Mouse (Mus musculus) intestine, postnatal 0 days (tissue): ENCODE measurements around the gene Rps19. TPM values are rescaled to one million over a fixed set of nuclear protein-coding genes. Genes with fewer than 3 reads are reported as not detected.
A peak's percentile ranks its signal among the peaks of the same experiment; 100 is the strongest.
"Not testable (repeated sequence)": the region's sequence is repeated elsewhere in the genome, so short reads cannot be mapped to it uniquely, and the experiment has no call there.

ENCODE experiments used
- ATAC-seq: fragments of 200-750 bp; cut with Nextera tagmentation; 2 replicates; pipeline ENCODE4 v1.8.0; 2017; ENCODE audit warnings: mild to moderate bottlenecking, moderate TSS enrichment, moderate library complexity
- H3K27ac ChIP-seq: fragments of 300-500 bp; sonication (generic); 2 replicates; pipeline ENCODE4 v1.5.1; 2014; ENCODE audit warnings: mild to moderate bottlenecking, low read depth, low read length, moderate library complexity
- H3K27me3 ChIP-seq: fragments of 300-500 bp; sonication (generic); replicated peaks from 2 replicates; pipeline ENCODE4 v1.6.1; 2014; ENCODE audit warnings: low read length, mixed read lengths; ENCODE audit not compliant: control insufficient read depth, insufficient read depth
- H3K36me3 ChIP-seq: fragments of 300-500 bp; sonication (generic); 2 replicates; pipeline ENCODE4 v1.6.1; 2014; ENCODE audit warnings: mild to moderate bottlenecking, moderate library complexity; ENCODE audit not compliant: control insufficient read depth, insufficient read depth
- H3K4me1 ChIP-seq: fragments of 300-500 bp; sonication (generic); replicated peaks from 2 replicates; pipeline ENCODE4 v1.6.1; 2014; ENCODE audit warnings: antibody characterized with exemption, low read length, mixed read lengths; ENCODE audit not compliant: control insufficient read depth, insufficient read depth
- H3K4me2 ChIP-seq: fragments of 300-500 bp; sonication (generic); replicated peaks from 2 replicates; pipeline ENCODE4 v1.6.1; 2014; ENCODE audit warnings: low read depth, mild to moderate bottlenecking, moderate library complexity
- H3K4me3 ChIP-seq: fragments of 300-500 bp; sonication (generic); 2 replicates; pipeline ENCODE4 v1.5.1; 2014; ENCODE audit warnings: low read depth, low read length
- H3K9ac ChIP-seq: fragments of 300-500 bp; sonication (generic); 2 replicates; pipeline ENCODE4 v1.6.1; 2014; ENCODE audit warnings: mild to moderate bottlenecking, low read depth, low read length
- H3K9me3 ChIP-seq: fragments of 300-500 bp; sonication (generic); 2 replicates; pipeline ENCODE4 v1.6.1; 2016; ENCODE audit warnings: mixed run types; ENCODE audit not compliant: control insufficient read depth
- CTCF ChIP-seq: sonication (generic); IDR thresholded peaks from 2 replicates; pipeline ENCODE4 v1.5.1; 2016; ENCODE audit warnings: low read depth, mild to moderate bottlenecking, control low read depth, antibody characterized with exemption, moderate library complexity
- WGBS: fragments of 180-500 bp; shearing (Covaris S2); extraction: QIAGEN DNeasy Blood & Tissue Kit; methylation state at CpG from one replicate; pipeline ENCODE4 v1.1.7; 2014; 5-methylcytosine and 5-hydroxymethylcytosine counted together
- polyA plus RNA-seq: library from polyadenylated mRNA; unstranded; fragments of >200 nt; fragmentation: Nextera tagmentation; extraction: Ambion mirVana; gene quantifications from 2 replicates; pipeline ENCODE4 v1.2.1, GENCODE M21; 2015

The Rps19 gene
- 1,134 and 1,200 TPM in 2 replicates for polyA plus RNA-seq

- peak within 1 kb of the TSS; percentile 78 for H3K4me2 ChIP-seq
- WGBS: under 1% methylated on average over 57 of the region's 57 CpGs
- peak; percentile 78 for TF ChIP-seq CTCF
- 0 out of 2 replicates have a peak, but pooled peaks cover 6% of the 10 kb centered on the region for H3K4me1 ChIP-seq
- H3K9me3 ChIP-seq: no peaks in the 10 kb centered on the region
- peak; percentile 98 for ATAC-seq
- H3K27ac ChIP-seq: peak within 1 kb of the TSS; percentile 87
- H3K4me3 ChIP-seq: peak within 1 kb of the TSS; percentile 98
- peak within 1 kb of the TSS; percentile 100 for H3K9ac ChIP-seq
- H3K36me3 ChIP-seq: peaks cover 34% of the 10 kb centered on the region
- H3K27me3 ChIP-seq: no peaks in the 10 kb centered on the region
Measured at GRCm38 (mm10) chr7:24883896-24884692, at the start of gene Rps19. Rps19 (plus strand) TSS chr7:24884371.

DNA sequence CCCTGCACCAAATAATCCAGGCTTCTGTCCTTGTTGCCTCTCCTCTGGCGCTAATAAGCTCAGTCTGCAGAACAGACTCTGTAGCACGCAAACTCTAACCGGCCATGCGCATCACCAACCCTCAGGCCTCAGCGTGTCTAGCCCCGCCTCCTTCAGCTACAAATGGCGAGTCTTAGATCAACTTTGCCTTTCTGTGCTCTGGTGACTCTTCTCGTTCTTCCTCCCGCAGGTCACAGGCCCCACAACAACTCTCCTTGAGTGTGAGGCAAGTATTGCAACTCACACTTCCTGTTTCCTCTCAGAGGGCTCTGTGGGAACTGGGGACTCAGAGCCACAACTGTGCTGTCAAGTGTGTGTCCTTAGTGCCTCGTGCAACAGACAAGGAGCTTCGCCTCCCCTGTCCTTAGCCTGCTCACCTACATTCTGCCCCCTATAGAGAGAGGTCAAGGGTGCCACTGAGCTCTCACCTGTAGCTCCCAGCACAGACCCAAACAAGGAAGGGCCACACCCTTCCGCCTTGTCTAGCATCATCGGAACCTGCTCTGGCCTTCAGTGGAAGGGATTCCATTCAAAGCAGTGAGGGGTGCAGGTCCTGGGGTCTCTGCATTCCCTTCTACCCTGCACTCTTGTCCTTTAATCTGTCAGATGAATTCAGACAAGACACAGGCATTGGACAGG is 45.3 kb upstream of the Rps19 start:
- not testable (repeated sequence) for H3K9me3 ChIP-seq, H3K9ac ChIP-seq, H3K36me3 ChIP-seq, H3K4me2 ChIP-seq, H3K27ac ChIP-seq, ATAC-seq, H3K27me3 ChIP-seq, H3K4me3 ChIP-seq, H3K4me1 ChIP-seq
- WGBS: 61% methylated on average over 12 of the region's 13 CpGs

GRCm38 (mm10) chr7:24839410-24839808 is 44.8 kb upstream of the Rps19 start:
- WGBS: 63% methylated on average over 8 of the region's 8 CpGs
- H3K9ac ChIP-seq: no peak overlapping the region
- no peaks in the 10 kb centered on the region for H3K27me3 ChIP-seq
- H3K27ac ChIP-seq: no peak overlapping the region
- no peaks in the 10 kb centered on the region for H3K36me3 ChIP-seq
- ATAC-seq: no peak
- no peaks in the 10 kb centered on the region for H3K9me3 ChIP-seq
- no peak for TF ChIP-seq CTCF
- H3K4me3 ChIP-seq: no peak overlapping the region
- H3K4me1 ChIP-seq: no peaks in the 10 kb centered on the region
- no peak overlapping the region for H3K4me2 ChIP-seq

DNA sequence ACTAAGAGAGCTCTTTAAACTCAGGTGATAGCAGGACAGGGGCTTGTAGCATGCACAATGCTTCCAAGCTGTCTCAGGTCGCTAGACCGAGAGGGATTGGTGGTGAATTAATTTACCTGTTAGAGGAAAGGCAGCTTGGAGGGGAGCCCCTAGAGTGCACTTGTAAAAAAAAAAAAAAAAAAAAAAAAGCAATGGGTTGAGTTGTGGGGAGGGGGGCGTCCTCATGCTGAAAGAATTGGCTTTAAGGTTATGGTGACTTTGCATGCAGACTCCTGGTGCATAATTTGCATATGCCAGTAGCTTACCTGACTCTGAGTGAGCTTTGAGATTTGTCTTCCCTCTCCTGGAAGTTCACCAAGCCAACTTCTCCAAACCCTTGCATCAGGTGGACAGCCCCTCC is 43.8 kb upstream of the Rps19 start:
- no peaks in the 10 kb centered on the region for H3K27me3 ChIP-seq
- no peak overlapping the region for H3K4me3 ChIP-seq
- H3K4me2 ChIP-seq: no peak overlapping the region
- WGBS: 72% methylated on average over 3 of the region's 3 CpGs
- no peak overlapping the region for H3K9ac ChIP-seq
- ATAC-seq: no peak
- TF ChIP-seq CTCF: no peak
- H3K36me3 ChIP-seq: no peaks in the 10 kb centered on the region
- H3K27ac ChIP-seq: no peak overlapping the region
- H3K9me3 ChIP-seq: no peaks in the 10 kb centered on the region
- no peaks in the 10 kb centered on the region for H3K4me1 ChIP-seq

DNA sequence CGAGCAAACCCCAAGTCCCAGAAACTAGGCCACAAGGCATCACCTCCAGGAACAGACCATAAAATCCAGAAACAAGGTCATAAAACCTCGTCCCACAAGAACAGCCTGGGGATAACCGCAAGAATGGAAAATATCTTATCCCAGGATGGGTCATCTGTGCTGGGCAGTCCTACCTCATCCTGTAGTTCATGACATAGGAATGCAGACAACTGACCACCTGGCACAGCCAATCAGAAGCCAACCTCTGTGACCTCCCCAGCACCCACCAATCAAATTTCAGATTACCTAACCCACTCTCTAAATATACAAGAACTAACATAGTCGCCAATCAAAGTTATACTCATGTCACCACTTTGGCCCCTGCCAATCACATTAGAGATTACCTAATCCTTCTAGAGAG is 43.2 kb upstream of the Rps19 start:
- Histone ChIP-seq H3K4me3 (no peak overlapping the region), H3K27me3 (no peaks in the 10 kb centered on the region), H3K27ac (no peak overlapping the region), H3K4me2 (no peak overlapping the region), H3K9me3 (no peaks in the 10 kb centered on the region), H3K36me3 (no peaks in the 10 kb centered on the region), H3K9ac (no peak overlapping the region), H3K4me1 (no peaks in the 10 kb centered on the region)
- no peak for ATAC-seq
- 64% methylated on average over 4 of the region's 4 CpGs for WGBS
- no peak for TF ChIP-seq CTCF

DNA sequence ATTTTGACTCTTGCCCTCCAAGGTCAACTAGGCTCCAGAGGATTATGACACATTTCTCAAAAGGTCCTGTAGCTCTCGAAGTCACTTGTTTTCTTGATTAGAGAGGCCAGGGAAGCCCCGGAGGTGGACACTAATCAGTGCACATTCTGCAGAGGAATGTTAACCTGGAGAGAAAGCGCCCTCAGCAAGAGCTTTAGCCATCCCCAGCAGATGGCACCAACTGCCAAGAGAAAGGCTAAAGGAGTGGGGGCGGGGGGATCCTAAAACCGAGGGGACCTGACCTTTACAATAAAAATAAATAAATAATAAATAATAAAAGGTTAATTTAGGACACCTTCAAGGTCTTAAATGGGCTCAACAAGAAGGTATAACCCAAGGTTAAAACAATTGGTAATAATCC is 40.0 kb upstream of the Rps19 start:
- no peaks in the 10 kb centered on the region for H3K9me3 ChIP-seq
- TF ChIP-seq CTCF: no peak
- no peak overlapping the region for H3K27ac ChIP-seq
- no peaks in the 10 kb centered on the region for H3K27me3 ChIP-seq
- no peak for ATAC-seq
- no peaks in the 10 kb centered on the region for H3K36me3 ChIP-seq
- no peak overlapping the region for H3K4me2 ChIP-seq
- H3K4me1 ChIP-seq: no peaks in the 10 kb centered on the region
- 40% methylated on average over 5 of the region's 5 CpGs for WGBS
- H3K4me3 ChIP-seq: no peak overlapping the region
- H3K9ac ChIP-seq: no peak overlapping the region
